Mouse (Mus musculus) activated CD4-positive, CD25-positive, alpha-beta regulatory T cell, adult 4 months (primary cell): ENCODE data around the gene Clhc1. TPM values are rescaled to one million over a fixed set of nuclear protein-coding genes. Genes with fewer than 3 reads are reported as not detected.

ENCODE experiments used
- ATAC-seq: one replicate; pipeline ENCODE4 v1.8.0; 2017
- polyA plus RNA-seq, 2 experiments: library from polyadenylated mRNA; unstranded; fragments of 100-300 nt; shearing (Covaris generic); gene quantifications; one replicate each; pipeline ENCODE4 v1.2.1; 2017

Clhc1 gene
- polyA plus RNA-seq, 2 experiments from 2014 or later: 0.78 to 1.2 TPM

- ATAC-seq: no peak
These were observed 15.7 kb downstream of the Clhc1 start for GRCm38 (mm10) chr11:29563406-29563805.

DNA sequence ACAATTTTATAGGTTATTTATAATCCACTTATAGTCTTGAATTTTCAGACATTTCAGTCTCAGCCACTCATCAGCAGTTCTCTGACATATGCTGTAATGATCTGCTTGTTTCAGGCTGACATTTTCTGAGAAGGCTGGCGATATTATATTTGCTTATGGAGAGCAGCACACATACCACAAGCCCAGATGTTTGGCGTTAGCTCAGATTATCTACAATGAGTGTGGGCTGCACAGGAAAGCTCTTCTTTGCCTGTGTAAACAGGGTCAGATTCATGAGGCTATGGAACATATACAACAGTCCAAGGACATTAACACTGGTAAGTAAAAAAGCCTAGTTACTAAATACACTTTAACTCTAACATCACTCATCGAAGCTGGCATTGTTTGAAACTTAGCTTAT lies 23.8 kb downstream of the Clhc1 start:
- ATAC-seq: no peak

DNA sequence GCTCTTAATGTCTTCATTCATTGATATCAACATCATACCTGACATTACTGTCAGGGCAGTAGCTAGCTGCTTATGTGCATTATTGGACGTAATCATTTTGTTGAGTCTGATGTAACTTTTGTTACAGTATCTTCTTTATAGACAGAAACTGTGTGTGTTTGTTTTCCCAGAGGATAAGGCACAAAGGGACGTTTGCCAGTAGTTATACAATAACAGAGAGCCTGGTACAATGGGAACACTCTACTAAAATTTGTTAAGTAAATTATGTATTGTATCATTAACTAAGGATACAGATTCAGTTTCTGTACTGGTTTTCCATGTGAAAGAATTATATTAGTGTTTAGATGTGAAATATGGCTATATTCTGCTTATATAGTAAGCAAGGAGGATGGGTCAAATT lies 24.9 kb downstream of the Clhc1 start:
- ATAC-seq: no peak

GRCm38 (mm10) chr11:29579610-29580009 lies 31.9 kb downstream of the Clhc1 start:
- no peak for ATAC-seq

DNA sequence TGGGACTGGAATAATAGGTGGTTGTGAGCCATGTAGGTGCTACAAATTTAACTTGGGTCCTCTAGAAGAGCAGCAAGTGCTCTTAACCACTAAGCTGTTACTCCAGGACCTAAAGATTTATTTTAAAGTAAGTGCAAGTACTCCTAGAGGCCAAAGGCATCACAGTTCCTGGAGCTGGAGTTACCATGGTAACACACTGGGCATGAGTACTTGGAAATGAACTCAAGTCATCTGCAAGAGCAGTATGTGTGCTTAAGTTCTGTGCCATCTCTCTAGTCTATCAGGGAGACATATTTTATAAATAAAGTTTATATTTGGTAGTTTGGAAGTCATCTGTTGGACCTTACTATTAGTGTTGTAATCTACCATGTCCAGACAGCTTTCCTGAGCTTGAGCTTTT lies 47.5 kb downstream of the Clhc1 start:
- ATAC-seq: no peak

DNA sequence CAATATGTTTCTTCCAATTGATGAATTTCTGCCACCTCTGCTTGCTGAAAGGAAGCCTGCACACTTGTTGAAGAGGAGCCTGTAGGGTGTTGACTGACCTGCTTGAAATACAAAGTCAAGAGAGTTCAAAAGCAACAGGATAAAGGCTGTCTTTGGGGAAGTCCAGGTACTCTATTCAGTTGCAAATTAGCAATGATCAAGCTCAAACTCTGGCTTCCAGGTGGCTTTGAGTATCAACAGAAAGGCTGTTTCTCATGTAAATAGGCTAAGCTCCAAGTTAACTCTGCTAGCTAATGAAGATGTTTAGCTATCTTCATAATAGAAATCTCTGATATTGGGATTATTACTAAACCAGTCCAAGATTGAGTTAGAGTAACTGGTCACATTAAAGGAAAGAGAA lies 49.4 kb downstream of the Clhc1 start:
- no peak for ATAC-seq

DNA sequence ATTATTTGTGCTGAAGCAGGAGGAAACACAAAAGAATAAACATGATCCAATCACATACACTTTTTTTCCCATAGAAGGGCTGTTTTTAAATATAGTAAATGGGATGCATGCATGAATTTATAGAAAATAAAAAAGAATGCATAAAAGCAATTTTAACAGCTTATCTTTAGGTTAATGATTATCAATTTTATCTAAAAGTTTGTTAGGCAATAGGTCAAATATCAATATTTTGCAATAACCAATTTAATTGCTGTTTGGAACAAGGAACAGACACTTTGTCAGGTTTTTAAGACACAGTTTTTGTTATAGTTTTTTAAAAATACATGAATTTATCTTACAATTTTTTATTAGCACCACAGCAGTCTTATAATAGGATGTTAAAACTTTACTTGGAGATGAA lies 51.2 kb downstream of the Clhc1 start:
- no peak for ATAC-seq

DNA sequence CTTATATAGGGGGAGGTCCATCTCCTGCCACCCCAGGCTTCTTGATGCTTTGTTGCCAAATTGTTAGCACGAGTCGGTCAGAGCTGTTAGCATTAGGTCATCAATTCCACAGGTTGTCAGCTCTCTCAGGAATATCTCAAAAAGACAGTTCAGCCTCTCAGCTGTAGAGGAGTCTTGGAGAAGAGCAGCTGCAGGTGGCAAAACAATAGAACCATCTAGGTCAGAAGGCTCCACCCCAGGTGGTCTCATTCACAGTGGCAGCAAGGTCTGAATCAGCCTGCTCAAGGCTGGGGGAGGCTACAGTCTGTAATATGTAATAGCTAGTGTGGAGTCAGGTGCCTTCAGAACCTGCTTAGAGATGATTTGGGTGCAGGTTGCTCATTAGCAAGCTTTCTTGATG lies 55.8 kb downstream of the Clhc1 start:
- no peak for ATAC-seq

GRCm38 (mm10) chr11:29607465-29607990 lies 59.8 kb downstream of the Clhc1 start:
- ATAC-seq: no peak

GRCm38 (mm10) chr11:29609756-29610468 lies 62.2 kb downstream of the Clhc1 start:
- ATAC-seq: no peak

- ATAC-seq: no peak
These were observed 64.3 kb downstream of the Clhc1 start for GRCm38 (mm10) chr11:29612007-29612406.

- ATAC-seq: no peak
These were observed 65.5 kb downstream of the Clhc1 start for GRCm38 (mm10) chr11:29613185-29613735.

- no peak for ATAC-seq
These were observed 66.6 kb downstream of the Clhc1 start for GRCm38 (mm10) chr11:29614217-29614924.

GRCm38 (mm10) chr11:29622030-29622790 lies 74.5 kb downstream of the Clhc1 start:
- no peak for ATAC-seq

DNA sequence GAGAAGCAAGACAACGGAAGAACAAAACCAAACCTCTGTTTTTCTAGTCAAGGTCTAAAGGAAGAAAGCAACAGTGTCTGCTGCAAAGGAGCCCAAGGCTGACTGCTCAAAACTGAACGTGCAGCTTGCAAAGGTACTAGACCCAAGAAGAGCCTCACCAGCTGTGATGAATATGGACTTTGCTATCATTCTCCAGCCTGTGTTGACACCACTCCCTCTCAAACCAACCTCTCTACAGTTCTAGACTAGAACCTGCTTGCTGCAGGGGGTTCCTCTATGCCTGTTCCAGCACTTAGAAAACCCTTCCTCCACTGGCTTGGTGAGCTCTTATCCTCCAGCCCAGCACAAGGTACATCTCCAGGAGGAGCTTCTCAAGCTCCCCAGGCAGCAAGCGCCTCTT lies 75.6 kb downstream of the Clhc1 start:
- no peak for ATAC-seq

GRCm38 (mm10) chr11:29626541-29626940 lies 78.8 kb downstream of the Clhc1 start:
- no peak for ATAC-seq

DNA sequence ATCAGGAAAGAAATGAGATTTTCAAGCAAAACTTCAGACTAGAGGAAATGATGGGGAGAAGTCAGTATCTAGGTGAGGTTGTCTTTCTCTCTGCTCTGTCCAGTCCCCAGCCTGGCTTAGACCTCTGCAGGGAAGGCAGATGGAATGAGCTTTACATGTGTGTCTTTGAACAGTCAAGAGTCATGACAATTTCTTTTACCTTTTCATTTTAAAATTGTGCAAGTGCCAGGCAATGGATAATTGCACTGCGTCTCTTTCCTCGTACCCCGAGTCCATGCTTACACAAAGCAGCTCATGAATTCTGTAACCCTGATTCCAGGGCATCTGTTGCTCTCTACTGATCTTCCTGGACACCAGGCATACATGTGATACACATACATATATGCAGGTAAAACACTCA lies 80.0 kb downstream of the Clhc1 start:
- no peak for ATAC-seq

Other genes starting within 250 kb of the Clhc1 start
- gene Ccdc88a, start 174.3 kb upstream of the Clhc1 start, polyA plus RNA-seq: under 1 TPM; 0.51 to 0.63 TPM
- gene Prorsd1, start 32.9 kb upstream of the Clhc1 start, polyA plus RNA-seq: 10 to 100 TPM; 43.2 to 49.5 TPM
- gene Mtif2, start 21.5 kb upstream of the Clhc1 start, polyA plus RNA-seq: 10 to 100 TPM; 47.4 to 52.1 TPM
- 1,000 to 10,000 TPM; 1,318 to 1,662 TPM for gene Rps27a, start 159 bp downstream of the Clhc1 start, polyA plus RNA-seq
- 10 to 100 TPM; 19.4 to 21.9 TPM for gene Rtn4, start 145.0 kb downstream of the Clhc1 start, polyA plus RNA-seq